Mouse (Mus musculus): Measurements from ENCODE around the gene Nr1h4.

- TF ChIP-seq CTCF (IDR thresholded peaks at IDR 0.05; ENCODE audit: control insufficient read depth, insufficient read depth, insufficient read length): no peak
- TF ChIP-seq CEBPB (IDR thresholded peaks at IDR 0.05; ENCODE audit: low read depth): no peak
- TF ChIP-seq USF1 (IDR thresholded peaks at IDR 0.05; ENCODE audit: low read depth): no peak
- TF ChIP-seq MYOG (IDR thresholded peaks at IDR 0.05; ENCODE audit: control insufficient read depth, extremely low read depth, insufficient read length): no peak
Measured at GRCm38 (mm10) chr10:89460972-89461371, 72.4 kb downstream of the Nr1h4 start.

Measured in C2C12 (cell line).